Mouse (Mus musculus) kidney, adult 2 months (tissue): ENCODE data around the gene Pcp4l1. TPM values are rescaled to one million over a fixed set of nuclear protein-coding genes. Genes with fewer than 3 reads are reported as not detected.
A peak's percentile ranks its signal among the peaks of the same experiment; 100 is the strongest.

Experiments
- DNase-seq: peaks from one replicate; pipeline ENCODE4 v3.0.0; 2021
- H3K27ac ChIP-seq: fragments of 200-500 bp; 2 replicates; pipeline ENCODE4 v1.5.1; 2012; ENCODE audit warnings: low read depth, low read length, control low read depth, inconsistent platforms; ENCODE audit not compliant: insufficient read depth
- H3K27me3 ChIP-seq: fragments of 200-500 bp; replicated peaks from 2 replicates; pipeline ENCODE4 v1.6.1; 2012; ENCODE audit warnings: mild to moderate bottlenecking, moderate library complexity, low read length, inconsistent platforms; ENCODE audit not compliant: control insufficient read depth, insufficient read depth
- H3K36me3 ChIP-seq: fragments of 200-500 bp; 2 replicates; pipeline ENCODE4 v1.6.1; 2012; ENCODE audit warnings: mild to moderate bottlenecking, moderate library complexity, low read length, inconsistent platforms; ENCODE audit not compliant: control insufficient read depth, insufficient read depth
- H3K4me1 ChIP-seq: fragments of 200-500 bp; 2 replicates; pipeline ENCODE4 v1.6.1; 2011; ENCODE audit warnings: low read length; ENCODE audit not compliant: control insufficient read depth, insufficient read depth
- H3K4me3 ChIP-seq: fragments of 200-500 bp; 2 replicates; pipeline ENCODE4 v1.5.1; 2011; ENCODE audit warnings: mild to moderate bottlenecking, low read depth, low read length, control low read depth; ENCODE audit not compliant: insufficient read depth
- CTCF ChIP-seq: fragments of 200-500 bp; conservative IDR thresholded peaks from 2 replicates; pipeline ENCODE4 v1.5.1; 2011; ENCODE audit warnings: low read depth, mild to moderate bottlenecking, control low read depth, low read length, moderate library complexity, mixed read lengths; ENCODE audit not compliant: insufficient read depth, insufficient read length
- POLR2A ChIP-seq: fragments of 200-500 bp; IDR thresholded peaks from one replicate; pipeline ENCODE4 v1.6.1; 2011; ENCODE audit warnings: low read depth, low read length, control low read depth
- WGBS: fragments of 180-500 bp; shearing (Covaris S2); methylation state at CpG from one replicate; pipeline ENCODE4 v1.1.7; 2018; 5-methylcytosine and 5-hydroxymethylcytosine counted together
- polyA plus RNA-seq: library from polyadenylated mRNA; depleted of rRNA; stranded (reverse); fragments of >200 nt; gene quantifications from 2 replicates; pipeline ENCODE4 v1.2.3, GENCODE M21; 2012; rRNA removed

The Pcp4l1 gene
- polyA plus RNA-seq, 1 experiment: 11.2 TPM

DNA sequence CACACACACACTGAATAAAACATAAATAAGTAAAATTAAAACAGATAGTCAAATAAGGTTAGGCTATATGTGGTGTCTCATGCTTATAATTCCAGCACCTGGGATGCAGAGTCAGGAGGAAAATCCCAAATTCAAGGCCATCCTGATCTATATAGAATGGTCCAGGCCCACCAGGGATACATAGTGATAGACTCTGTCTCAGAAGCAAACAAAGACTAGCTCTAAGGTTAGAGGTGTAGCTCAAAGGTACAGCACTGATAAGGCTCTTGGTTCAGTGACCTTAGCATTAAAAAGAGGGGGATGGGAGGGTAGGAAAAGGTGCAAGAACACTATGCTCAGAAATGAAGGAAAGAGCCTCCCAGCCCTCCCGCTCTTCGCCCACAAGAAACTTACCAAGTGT is 60.5 kb downstream of the Pcp4l1 start:
- 98% methylated on average over 2 of the region's 2 CpGs for WGBS
- Histone ChIP-seq H3K36me3 (peaks cover 14% of the 10 kb centered on the region), H3K27me3 (no peaks in the 10 kb centered on the region), H3K4me1 (0 out of 2 replicates have a peak, but pooled peaks cover 3% of the 10 kb centered on the region), H3K27ac (no peak overlapping the region), H3K4me3 (no peak overlapping the region)
- no peak for TF ChIP-seq CTCF
- no peak for TF ChIP-seq POLR2A
- DNase-seq: no peak

DNA sequence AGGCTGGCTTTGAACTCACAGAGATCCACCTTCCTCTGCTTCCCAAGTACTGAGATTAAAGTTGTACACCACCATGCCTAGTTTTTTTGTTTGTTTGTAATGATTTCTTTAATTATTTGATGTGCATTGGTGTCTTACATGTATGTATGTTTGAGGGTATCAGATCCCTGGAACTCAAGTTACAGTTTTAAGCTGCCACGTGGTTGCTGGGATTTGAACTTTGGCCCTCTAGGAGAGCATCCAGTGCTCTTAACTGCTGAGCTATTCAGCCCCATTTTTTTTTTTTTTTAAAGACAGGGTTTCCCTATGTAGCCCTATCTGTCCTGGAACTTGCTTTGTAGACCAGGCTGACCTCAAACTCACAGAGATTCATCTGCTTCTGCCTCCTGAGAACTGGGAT is 65.1 kb downstream of the Pcp4l1 start:
- Histone ChIP-seq H3K27me3 (no peaks in the 10 kb centered on the region), H3K27ac (peak overlapping the region; percentile 37; the same call in 1 of the 2 replicates), H3K36me3 (peaks cover 10% of the 10 kb centered on the region), H3K4me1 (peaks cover 10% of the 10 kb centered on the region), H3K4me3 (no peak overlapping the region)
- TF ChIP-seq POLR2A (no peak), CTCF (no peak)
- DNase-seq: peak; percentile 74
- 50% methylated on average over 1 of the region's 1 CpGs for WGBS

- H3K4me3 ChIP-seq: no peak overlapping the region
- H3K36me3 ChIP-seq: peaks cover 3% of the 10 kb centered on the region
- 31% methylated on average over 7 of the region's 7 CpGs for WGBS
- no peak overlapping the region for H3K27ac ChIP-seq
- TF ChIP-seq CTCF (peak; percentile 44; the same call in 1 of the 2 replicates), POLR2A (no peak)
- H3K4me1 ChIP-seq: peaks cover 10% of the 10 kb centered on the region
- DNase-seq: peak; percentile 93
- H3K27me3 ChIP-seq: no peaks in the 10 kb centered on the region
These were observed 66.8 kb downstream of the Pcp4l1 start for GRCm38 (mm10) chr1:171129251-171129650.

DNA sequence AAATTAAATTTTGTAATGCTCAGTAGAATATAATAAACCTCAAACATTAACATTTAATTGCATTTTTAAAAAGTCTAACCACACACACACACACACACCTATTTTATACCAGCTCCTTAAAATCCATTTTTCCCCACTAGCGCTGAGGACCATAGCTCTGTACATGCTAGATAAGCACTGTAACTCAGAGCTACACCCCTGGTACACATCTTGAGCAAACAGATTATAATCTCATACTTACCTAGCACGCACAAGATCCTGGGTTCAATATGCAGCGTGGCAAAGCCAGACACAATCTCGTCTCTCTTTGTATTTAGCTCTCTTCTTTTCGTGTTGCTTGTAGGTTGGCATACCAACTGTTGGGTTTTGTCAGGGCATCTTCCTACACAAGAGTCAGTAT is 71.7 kb downstream of the Pcp4l1 start:
- TF ChIP-seq POLR2A (no peak), CTCF (no peak)
- Histone ChIP-seq H3K4me1 (no peaks in the 10 kb centered on the region; the same call in 1 of the 2 replicates), H3K36me3 (no peaks in the 10 kb centered on the region; the same call in 1 of the 2 replicates), H3K27me3 (no peaks in the 10 kb centered on the region), H3K27ac (no peak overlapping the region), H3K4me3 (no peak overlapping the region)
- DNase-seq: no peak
- WGBS: 95% methylated on average over 5 of the region's 5 CpGs

Other genes starting within 250 kb of the Pcp4l1 start
- 61.7 and 64.6 TPM in 2 replicates for gene Fcgr2b, start 219.7 kb downstream of the Pcp4l1 start, polyA plus RNA-seq
- 3.3 and 3.7 TPM in 2 replicates for gene Fcgr4, start 177.3 kb downstream of the Pcp4l1 start, polyA plus RNA-seq
- 4.8 and 6.4 TPM in 2 replicates for gene Fcgr3, start 131.3 kb downstream of the Pcp4l1 start, polyA plus RNA-seq
- gene Cfap126, start 82.3 kb downstream of the Pcp4l1 start, polyA plus RNA-seq: 15.6 and 16.7 TPM in 2 replicates
- 814 and 951 TPM in 2 replicates for gene Sdhc, start 45.7 kb downstream of the Pcp4l1 start, polyA plus RNA-seq
- gene Mpz, start 45.6 kb downstream of the Pcp4l1 start, polyA plus RNA-seq: 3.5 and 7.7 TPM in 2 replicates
- gene Nr1i3, start 17.7 kb upstream of the Pcp4l1 start, polyA plus RNA-seq: 0.48 and 0.67 TPM in 2 replicates
- gene Tomm40l, start 26.2 kb upstream of the Pcp4l1 start, polyA plus RNA-seq: 46.4 and 51.8 TPM in 2 replicates
- 19.8 and 20.8 TPM in 2 replicates for gene Apoa2, start 28.8 kb upstream of the Pcp4l1 start, polyA plus RNA-seq
- 35.8 and 46.8 TPM in 2 replicates for gene Fcer1g, start 38.1 kb upstream of the Pcp4l1 start, polyA plus RNA-seq
- 1.2 and 1.5 TPM in 2 replicates for gene Adamts4, start 54.2 kb upstream of the Pcp4l1 start, polyA plus RNA-seq
- 374 and 559 TPM in 2 replicates for gene Ndufs2, start 55.1 kb upstream of the Pcp4l1 start, polyA plus RNA-seq
- gene B4galt3, start 74.1 kb upstream of the Pcp4l1 start, polyA plus RNA-seq: 58.9 and 67.7 TPM in 2 replicates
- gene Ppox, start 84.9 kb upstream of the Pcp4l1 start, polyA plus RNA-seq: 51.5 and 63.2 TPM in 2 replicates
- gene Usp21, start 91.7 kb upstream of the Pcp4l1 start, polyA plus RNA-seq: 47.8 and 53.4 TPM in 2 replicates
- gene Ufc1, start 98.8 kb upstream of the Pcp4l1 start, polyA plus RNA-seq: 43.1 and 59.5 TPM in 2 replicates
- gene Dedd, start 132.9 kb upstream of the Pcp4l1 start, polyA plus RNA-seq: 46.7 and 48.6 TPM in 2 replicates
- 207 and 209 TPM in 2 replicates for gene Nit1, start 149.4 kb upstream of the Pcp4l1 start, polyA plus RNA-seq
- gene Pfdn2, start 149.4 kb upstream of the Pcp4l1 start, polyA plus RNA-seq: 17.1 and 37.0 TPM in 2 replicates
- gene Klhdc9, start 164.5 kb upstream of the Pcp4l1 start, polyA plus RNA-seq: 6.9 and 7.1 TPM in 2 replicates
- 2.3 TPM in 2 replicates for gene Nectin4, start 173.8 kb upstream of the Pcp4l1 start, polyA plus RNA-seq
- gene Arhgap30, start 192.7 kb upstream of the Pcp4l1 start, polyA plus RNA-seq: 1.6 and 4.8 TPM in 2 replicates
- gene Usf1, start 215.0 kb upstream of the Pcp4l1 start, polyA plus RNA-seq: 56.8 and 59.0 TPM in 2 replicates
- 77.3 and 79.7 TPM in 2 replicates for gene Tstd1, start 222.6 kb upstream of the Pcp4l1 start, polyA plus RNA-seq
- gene F11r, start 241.3 kb upstream of the Pcp4l1 start, polyA plus RNA-seq: 88.7 and 106 TPM in 2 replicates